Mouse (Mus musculus) embryonic facial prominence, embryonic 10.5 days (tissue): ENCODE data around the gene Slc50a1. TPM values are rescaled to one million over a fixed set of nuclear protein-coding genes. Genes with fewer than 3 reads are reported as not detected.

ENCODE experiments used
- DNase-seq: peaks from one replicate; pipeline ENCODE4 v3.0.0-alpha.2; 2017; ENCODE audit warnings: low spot score
- H3K27ac ChIP-seq: fragments of 300-500 bp; sonication (generic); replicated peaks from 2 replicates; pipeline ENCODE4 v1.5.1; 2016; ENCODE audit warnings: mild to moderate bottlenecking
- H3K27me3 ChIP-seq: fragments of 300-500 bp; sonication (generic); replicated peaks from 2 replicates; pipeline ENCODE4 v1.6.1; 2016; ENCODE audit warnings: low read depth, mild to moderate bottlenecking; ENCODE audit not compliant: poor library complexity, severe bottlenecking
- H3K36me3 ChIP-seq: fragments of 300-500 bp; sonication (generic); replicated peaks from 2 replicates; pipeline ENCODE4 v1.6.1; 2016; ENCODE audit warnings: mild to moderate bottlenecking, moderate library complexity
- H3K4me1 ChIP-seq: fragments of 300-500 bp; sonication (generic); 2 replicates; pipeline ENCODE4 v1.6.1; 2016
- H3K4me3 ChIP-seq: fragments of 300-500 bp; sonication (generic); 2 replicates; pipeline ENCODE4 v1.5.1; 2016; ENCODE audit warnings: mild to moderate bottlenecking, moderate library complexity
- H3K9me3 ChIP-seq: fragments of 300-500 bp; sonication (generic); 2 replicates; pipeline ENCODE4 v1.6.1; 2016; ENCODE audit warnings: mild to moderate bottlenecking
- WGBS: fragments of 180-500 bp; shearing (Covaris S2); methylation state at CpG from one replicate; pipeline ENCODE4 v1.1.7; 2016; 5-methylcytosine and 5-hydroxymethylcytosine counted together
- polyA plus RNA-seq: library from polyadenylated mRNA; unstranded; fragments of >200 nt; fragmentation: Nextera tagmentation; extraction: Ambion mirVana; gene quantifications from 2 replicates; pipeline ENCODE4 v1.2.1, GENCODE M21; 2016

Gene Slc50a1
- polyA plus RNA-seq, 1 experiment from 2014 or later, result 34.2 TPM

- peak overlapping the region; percentile 65 for H3K4me3 ChIP-seq
- DNase-seq, result peak; percentile 53
These were observed 7.1 kb upstream of the Slc50a1 start for GRCm38 (mm10) chr3:89277281-89278021.

GRCm38 (mm10) chr3:89276061-89276460 lies 5.7 kb upstream of the Slc50a1 start:
- peaks cover 27% of the 10 kb centered on the region for H3K36me3 ChIP-seq
- no peak for DNase-seq
- peaks cover 67% of the 10 kb centered on the region for H3K27me3 ChIP-seq
- 92% methylated on average over 13 of the region's 13 CpGs for WGBS
- H3K9me3 ChIP-seq, result no peaks in the 10 kb centered on the region
- H3K27ac ChIP-seq, result peak overlapping the region; percentile 86; the same call in 1 of the 2 replicates
- H3K4me3 ChIP-seq, result 0 out of 2 replicates have a peak overlapping the region, but pooled peaks have one; percentile 65
- peaks cover 60% of the 10 kb centered on the region for H3K4me1 ChIP-seq

More at GRCm38 (mm10) chr3:89277281-89278021, 7.1 kb upstream of the Slc50a1 start:
- Histone ChIP-seq H3K4me1 (peaks cover 68% of the 10 kb centered on the region), H3K27ac (peak overlapping the region; percentile 86), H3K36me3 (peaks cover 18% of the 10 kb centered on the region), H3K9me3 (no peaks in the 10 kb centered on the region), H3K27me3 (peaks cover 68% of the 10 kb centered on the region)
- 34% methylated on average over 14 of the region's 14 CpGs for WGBS

GRCm38 (mm10) chr3:89271760-89272159 lies 1.4 kb upstream of the Slc50a1 start:
- peaks cover 57% of the 10 kb centered on the region for H3K4me1 ChIP-seq
- H3K27me3 ChIP-seq, result peaks cover 38% of the 10 kb centered on the region
- DNase-seq, result no peak
- H3K36me3 ChIP-seq, result peaks cover 31% of the 10 kb centered on the region
- H3K4me3 ChIP-seq, result no peak overlapping the region
- no peak overlapping the region for H3K27ac ChIP-seq
- no peaks in the 10 kb centered on the region for H3K9me3 ChIP-seq
- WGBS, result 69% methylated on average over 6 of the region's 6 CpGs

- H3K27me3 ChIP-seq, result peaks cover 29% of the 10 kb centered on the region
- peaks cover 27% of the 10 kb centered on the region for H3K36me3 ChIP-seq
- H3K4me1 ChIP-seq, result peaks cover 55% of the 10 kb centered on the region
- WGBS, result 75% methylated on average over 6 of the region's 6 CpGs
- H3K4me3 ChIP-seq, result peak overlapping the region; percentile 65
- H3K9me3 ChIP-seq, result no peaks in the 10 kb centered on the region
- peak overlapping the region; percentile 83 for H3K27ac ChIP-seq
- DNase-seq, result no peak
These were observed 521 bp upstream of the Slc50a1 start for GRCm38 (mm10) chr3:89270891-89271290.

GRCm38 (mm10) chr3:89268916-89269315 lies 1.5 kb downstream of the Slc50a1 start:
- DNase-seq, result no peak
- H3K27me3 ChIP-seq, result peaks cover 23% of the 10 kb centered on the region
- 44% methylated on average over 8 of the region's 8 CpGs for WGBS
- no peaks in the 10 kb centered on the region for H3K9me3 ChIP-seq
- no peak overlapping the region for H3K27ac ChIP-seq
- peak overlapping the region; percentile 65 for H3K4me3 ChIP-seq
- peaks cover 53% of the 10 kb centered on the region for H3K4me1 ChIP-seq
- peaks cover 15% of the 10 kb centered on the region for H3K36me3 ChIP-seq

GRCm38 (mm10) chr3:89266439-89266893 lies 3.9 kb downstream of the Slc50a1 start:
- peak overlapping the region; percentile 89 for H3K27ac ChIP-seq
- H3K27me3 ChIP-seq, result peaks cover 14% of the 10 kb centered on the region; the same call in 1 of the 2 replicates
- no peaks in the 10 kb centered on the region for H3K9me3 ChIP-seq
- H3K4me1 ChIP-seq, result peaks cover 54% of the 10 kb centered on the region
- H3K4me3 ChIP-seq, result peak overlapping the region; percentile 84
- WGBS, result under 1% methylated on average over 20 of the region's 20 CpGs
- DNase-seq, result peak; percentile 84
- peaks cover 4% of the 10 kb centered on the region; the same call in 1 of the 2 replicates for H3K36me3 ChIP-seq

GRCm38 (mm10) chr3:89262417-89262816 lies 8.0 kb downstream of the Slc50a1 start:
- no peak for DNase-seq
- no peaks in the 10 kb centered on the region for H3K9me3 ChIP-seq
- H3K4me1 ChIP-seq, result peaks cover 18% of the 10 kb centered on the region
- H3K4me3 ChIP-seq, result no peak overlapping the region
- H3K27ac ChIP-seq, result no peak overlapping the region; the same call in 1 of the 2 replicates
- no peaks in the 10 kb centered on the region for H3K36me3 ChIP-seq
- peaks cover 17% of the 10 kb centered on the region; the same call in 1 of the 2 replicates for H3K27me3 ChIP-seq
- WGBS, result 73% methylated on average over 10 of the region's 10 CpGs

GRCm38 (mm10) chr3:89260211-89260610 lies 10.2 kb downstream of the Slc50a1 start:
- DNase-seq, result no peak
- no peak overlapping the region for H3K27ac ChIP-seq
- no peaks in the 10 kb centered on the region for H3K36me3 ChIP-seq
- WGBS, result 80% methylated on average over 3 of the region's 3 CpGs
- H3K9me3 ChIP-seq, result no peaks in the 10 kb centered on the region
- peaks cover 17% of the 10 kb centered on the region; the same call in 1 of the 2 replicates for H3K27me3 ChIP-seq
- peaks cover 4% of the 10 kb centered on the region for H3K4me1 ChIP-seq
- H3K4me3 ChIP-seq, result no peak overlapping the region

- H3K4me1 ChIP-seq, result peaks cover 4% of the 10 kb centered on the region
- H3K27ac ChIP-seq, result no peak within 1 kb of the TSS
- 66% methylated on average over 7 of the region's 7 CpGs for WGBS
- no peak for DNase-seq
- peaks cover 17% of the 10 kb centered on the region; the same call in 1 of the 2 replicates for H3K27me3 ChIP-seq
- H3K9me3 ChIP-seq, result no peaks in the 10 kb centered on the region
- no peak within 1 kb of the TSS for H3K4me3 ChIP-seq
- no peaks in the 10 kb centered on the region for H3K36me3 ChIP-seq
These were observed 11.3 kb downstream of the Slc50a1 start, which contains the start of gene Dpm3 for GRCm38 (mm10) chr3:89259076-89259475. Gene Dpm3, plus strand, starts transcription at chr3:89259358.

GRCm38 (mm10) chr3:89256177-89256576 lies 14.2 kb downstream of the Slc50a1 start:
- Histone ChIP-seq H3K4me3 (no peak overlapping the region), H3K27me3 (peaks cover 32% of the 10 kb centered on the region; the same call in 1 of the 2 replicates), H3K4me1 (peaks cover 13% of the 10 kb centered on the region), H3K9me3 (no peaks in the 10 kb centered on the region), H3K27ac (no peak overlapping the region), H3K36me3 (no peaks in the 10 kb centered on the region)
- whole genome bisulfite sequencing, result 81% methylated on average over 5 of the region's 5 CpGs
- DNase-seq, result no peak

GRCm38 (mm10) chr3:89254994-89255393 lies 15.4 kb downstream of the Slc50a1 start:
- Histone ChIP-seq H3K27me3 (peaks cover 30% of the 10 kb centered on the region; the same call in 1 of the 2 replicates), H3K9me3 (no peaks in the 10 kb centered on the region), H3K27ac (no peak overlapping the region), H3K4me3 (no peak overlapping the region), H3K4me1 (peaks cover 25% of the 10 kb centered on the region), H3K36me3 (no peaks in the 10 kb centered on the region)
- 91% methylated on average over 5 of the region's 5 CpGs for WGBS
- DNase-seq, result no peak

GRCm38 (mm10) chr3:89251365-89251895 lies 18.9 kb downstream of the Slc50a1 start:
- peak overlapping the region; percentile 73; the same call in 1 of the 2 replicates for H3K27ac ChIP-seq
- H3K4me1 ChIP-seq, result peaks cover 43% of the 10 kb centered on the region
- peak; percentile 66 for DNase-seq
- 2% methylated on average over 17 of the region's 17 CpGs for WGBS
- H3K27me3 ChIP-seq, result peaks cover 14% of the 10 kb centered on the region; the same call in 1 of the 2 replicates
- no peaks in the 10 kb centered on the region for H3K9me3 ChIP-seq
- peak overlapping the region; percentile 41 for H3K4me3 ChIP-seq
- peaks cover 25% of the 10 kb centered on the region for H3K36me3 ChIP-seq
